Mouse (Mus musculus) ES-E14 (cell line): ENCODE measurements around the gene Aif1. TPM values are rescaled to one million over a fixed set of nuclear protein-coding genes. Genes with fewer than 3 reads are reported as not detected.

Experiments used
- DNase-seq: peaks from one replicate; pipeline ENCODE4 v3.0.0-alpha.2; 2013; ENCODE audit warnings: low read depth, low spot score
- H3K27ac ChIP-seq: 2 replicates; pipeline ENCODE4 v1.5.1; 2012; ENCODE audit warnings: low read depth, mild to moderate bottlenecking, low read length, moderate library complexity, mixed read lengths; ENCODE audit not compliant: poor library complexity, insufficient read depth, severe bottlenecking
- H3K36me3 ChIP-seq: 2 replicates; pipeline ENCODE4 v1.6.1; 2012; ENCODE audit warnings: mild to moderate bottlenecking, low read length, moderate library complexity, mixed read lengths; ENCODE audit not compliant: control insufficient read depth, poor library complexity, insufficient read depth, severe bottlenecking
- H3K4me1 ChIP-seq, 2 experiments: fragments of 150-350 bp in 1 of 2; sonication (generic) in 1 of 2; 2 replicates each; pipeline ENCODE4 v1.6.1; 2012; ENCODE audit warnings: low read length in 2 of 2, mild to moderate bottlenecking in 1 of 2, mixed read lengths in 1 of 2; ENCODE audit not compliant: control insufficient read depth in 2 of 2, insufficient read depth in 2 of 2, poor library complexity in 1 of 2
- H3K4me3 ChIP-seq, 2 experiments: fragments of 150-350 bp in 1 of 2; sonication (generic) in 1 of 2; 2 replicates each; pipeline ENCODE4 v1.5.1; 2012; ENCODE audit warnings: low read length in 2 of 2, low read depth in 1 of 2, mild to moderate bottlenecking in 1 of 2, mixed read lengths in 1 of 2; ENCODE audit not compliant: insufficient read depth in 1 of 2, poor library complexity in 1 of 2, severe bottlenecking in 1 of 2
- H3K9ac ChIP-seq: 2 replicates; pipeline ENCODE4 v1.6.1; 2012; ENCODE audit warnings: low read depth, mild to moderate bottlenecking, low read length, mixed read lengths; ENCODE audit not compliant: poor library complexity, insufficient read depth, severe bottlenecking
- H3K9me3 ChIP-seq: fragments of 150-350 bp; sonication (generic); 2 replicates; pipeline ENCODE4 v1.6.1; 2012; ENCODE audit warnings: low read depth, mild to moderate bottlenecking, low read length; ENCODE audit not compliant: control insufficient read depth, insufficient read depth
- CHD2 ChIP-seq: IDR thresholded peaks from 2 replicates; pipeline ENCODE4 v1.6.1; 2014; ENCODE audit warnings: mild to moderate bottlenecking, low read depth, low read length, inconsistent platforms
- HCFC1 ChIP-seq: IDR thresholded peaks from 2 replicates; pipeline ENCODE4 v1.6.1; 2012; ENCODE audit warnings: low read length, inconsistent platforms, borderline replicate concordance; ENCODE audit not compliant: insufficient read depth
- MAFK ChIP-seq: IDR thresholded peaks from 2 replicates; pipeline ENCODE4 v1.6.1; 2014; ENCODE audit warnings: mild to moderate bottlenecking, low read depth, low read length, inconsistent platforms; ENCODE audit not compliant: insufficient read depth
- ZC3H11A ChIP-seq: IDR thresholded peaks from 2 replicates; pipeline ENCODE4 v1.6.1; 2012; ENCODE audit warnings: low read depth, mild to moderate bottlenecking, inconsistent platforms, low read length, borderline replicate concordance
- ZNF384 ChIP-seq: IDR thresholded peaks from 2 replicates; pipeline ENCODE4 v1.6.1; 2012; ENCODE audit warnings: low read depth, low read length, inconsistent platforms
- in situ Hi-C, 2 experiments: fragments of 600-800 bp; cut with MboI; formaldehyde crosslinking; loops; one replicate each; pipeline ENCODE4 v1.15.1; 2025; ENCODE audit warnings: low sequenced_read_pairs in 2 of 2, inconsistent platforms in 1 of 2; ENCODE audit not compliant: unreplicated experiment in 2 of 2
- total RNA-seq: library from RNA; depleted of rRNA; stranded (reverse); fragments of 300-350 nt; gene quantifications from 2 replicates; pipeline ENCODE4 v1.2.3, GENCODE M21; 2012

The Aif1 gene
- total RNA-seq, 1 experiment, result not detected

DNA sequence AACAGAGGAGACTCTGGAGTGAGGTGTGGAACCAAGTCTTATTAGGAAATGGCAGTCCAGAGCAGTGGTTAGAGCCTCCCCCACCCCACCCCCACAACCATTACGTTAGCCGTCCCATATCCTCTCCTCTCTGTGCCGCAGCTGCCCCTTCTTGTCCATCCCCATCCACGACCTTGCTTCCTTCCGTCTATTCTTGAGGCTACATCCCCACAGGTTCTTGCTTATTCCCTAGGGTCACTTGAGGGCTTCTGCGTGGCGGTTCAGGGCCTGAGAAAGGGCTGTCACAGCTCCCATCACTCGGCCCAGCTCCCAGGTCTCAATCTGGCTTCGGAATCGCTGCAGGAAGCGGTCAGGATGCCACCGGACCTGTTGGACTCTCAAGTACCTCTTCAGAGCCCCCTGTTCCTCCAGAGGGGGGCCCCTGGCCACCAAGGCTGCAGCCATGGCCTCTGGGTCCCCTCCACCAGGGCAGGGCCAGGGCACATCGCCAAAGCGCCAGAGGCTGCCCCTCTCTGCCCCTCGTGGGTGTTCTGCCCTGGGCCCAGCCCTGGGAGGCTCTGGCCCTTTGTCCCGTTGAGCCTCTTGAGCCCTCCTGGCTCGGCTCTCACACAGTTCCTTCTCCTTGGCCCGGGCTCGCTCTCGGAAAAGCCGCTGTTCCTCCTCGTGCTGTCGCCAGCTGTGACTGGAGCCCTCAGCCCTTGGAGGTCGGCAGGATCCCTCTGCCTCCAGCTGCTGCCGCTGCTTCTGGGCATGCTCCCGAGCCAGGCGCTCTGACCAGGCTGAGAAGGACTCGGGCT lies 44.5 kb upstream of the Aif1 start, which contains the start of gene Gm16181:
Gm16181 (plus strand) TSS at position 679 of the 797 bp plus-strand sequence.
- Histone ChIP-seq H3K36me3 (0 out of 2 replicates have a peak, but pooled peaks cover 2% of the 10 kb centered on the region), H3K9me3 (no peaks in the 10 kb centered on the region), H3K27ac (0 out of 2 replicates have a peak within 1 kb of the TSS, but pooled peaks have one; percentile 20), H3K4me1 (peaks cover 3 to 10% of the 10 kb centered on the region in 2 experiments; a peak in 2 of 4 replicates), H3K9ac (peak within 1 kb of the TSS; percentile 80), H3K4me3 (peak within 1 kb of the TSS; percentile 32 to 61)
- TF ChIP-seq HCFC1 (no peak), MAFK (no peak), ZNF384 (no peak), ZC3H11A (no peak), CHD2 (no peak)
- in situ Hi-C loops, result no loop called here
- DNase-seq, result no peak

DNA sequence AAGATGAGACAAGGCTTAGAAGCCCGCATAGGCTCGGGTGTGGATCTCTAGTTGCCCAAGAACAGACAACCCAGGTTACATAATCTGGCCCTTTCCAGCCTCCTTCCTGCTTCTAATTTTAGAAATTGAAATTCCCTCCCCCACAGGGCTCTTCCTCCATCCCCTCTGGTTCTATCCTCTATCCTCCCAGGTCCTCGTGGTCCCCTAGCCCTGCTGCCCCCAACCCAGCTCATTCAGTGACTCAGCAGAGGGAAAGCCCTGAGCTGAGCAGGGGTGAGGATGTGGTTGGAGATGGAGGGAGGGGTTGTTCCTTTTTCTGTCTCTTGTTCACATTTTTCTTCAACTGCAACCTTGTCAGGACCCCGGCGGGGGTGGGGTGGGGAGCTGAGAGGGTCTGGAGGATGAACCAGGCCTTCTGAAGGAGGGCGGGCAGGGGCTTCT lies 43.8 kb upstream of the Aif1 start:
- in situ Hi-C loops, result no loop called here
- H3K36me3 ChIP-seq, result 0 out of 2 replicates have a peak, but pooled peaks cover 2% of the 10 kb centered on the region
- DNase-seq, result no peak
- no peak overlapping the region for H3K9ac ChIP-seq
- no peak overlapping the region for H3K4me3 ChIP-seq
- TF ChIP-seq MAFK (peak; percentile 23; the same call in 1 of the 2 replicates), CHD2 (no peak)
- H3K4me1 ChIP-seq, result peaks cover 3 to 10% of the 10 kb centered on the region in 2 experiments; a peak in 2 of 4 replicates
- no peaks in the 10 kb centered on the region for H3K9me3 ChIP-seq
- no peak overlapping the region for H3K27ac ChIP-seq

- Histone ChIP-seq H3K27ac (no peak overlapping the region), H3K36me3 (0 out of 2 replicates have a peak, but pooled peaks cover under 1% of the 10 kb centered on the region)
These were observed 42.8 kb upstream of the Aif1 start for GRCm38 (mm10) chr17:35218516-35219193.

DNA sequence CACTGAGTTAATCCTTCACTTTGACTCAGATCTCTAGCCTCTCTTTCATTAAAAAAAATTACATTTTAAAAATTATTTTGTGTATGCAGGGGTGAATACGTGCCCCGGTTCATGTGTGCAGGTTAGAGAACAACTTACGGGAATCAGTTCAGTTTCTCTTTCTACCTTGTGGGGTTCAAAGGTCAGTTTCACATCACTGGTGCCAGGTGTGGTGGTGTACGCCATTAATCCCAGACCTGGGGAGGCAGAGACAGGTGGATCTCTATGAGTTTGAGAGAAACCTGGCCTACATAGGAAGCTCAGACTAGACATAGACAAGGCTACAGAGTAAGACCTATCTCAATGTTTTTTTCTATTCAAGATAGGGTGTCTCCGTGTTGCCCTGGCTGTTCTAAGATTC lies 37.2 kb upstream of the Aif1 start:
- H3K4me1 ChIP-seq, result no peaks in the 10 kb centered on the region
- no peak overlapping the region for H3K9ac ChIP-seq
- in situ Hi-C loops, result no loop called here
- TF ChIP-seq ZC3H11A (no peak), ZNF384 (no peak), CHD2 (no peak), HCFC1 (no peak), MAFK (no peak)
- H3K4me3 ChIP-seq, result no peak overlapping the region
- no peaks in the 10 kb centered on the region for H3K9me3 ChIP-seq
- DNase-seq, result no peak
- no peaks in the 10 kb centered on the region for H3K36me3 ChIP-seq
- no peak overlapping the region for H3K27ac ChIP-seq

More at GRCm38 (mm10) chr17:35218516-35219193, 42.8 kb upstream of the Aif1 start:
- DNase-seq, result no peak
- H3K9me3 ChIP-seq, result no peaks in the 10 kb centered on the region
- no peak for TF ChIP-seq MAFK
- no peak for TF ChIP-seq ZNF384
- no peak for TF ChIP-seq CHD2
- TF ChIP-seq HCFC1, result no peak
- TF ChIP-seq ZC3H11A, result no peak
- H3K9ac ChIP-seq, result peak overlapping the region; percentile 34; the same call in 1 of the 2 replicates
- H3K4me1 ChIP-seq, result peaks cover 3 to 10% of the 10 kb centered on the region in 2 experiments; a peak in 2 of 4 replicates
- in situ Hi-C loops, result no loop called here
- no peak overlapping the region for H3K4me3 ChIP-seq
